Mouse (Mus musculus): Measurements from ENCODE around the gene Pde6b.
A peak's percentile ranks its signal among the peaks of the same experiment; 100 is the strongest.

The Pde6b gene

GRCm38 (mm10) chr5:108388201-108388600 is at the start of gene Pde6b:
Gene Pde6b, plus strand, starts transcription at chr5:108388391.
- no peak for DNase-seq

GRCm38 (mm10) chr5:108343680-108344170 is 44.5 kb upstream of the Pde6b start:
- no peak for DNase-seq

- no peak for DNase-seq
Measured at GRCm38 (mm10) chr5:108345313-108346071, 42.7 kb upstream of the Pde6b start.

- DNase-seq, result no peak
Measured at GRCm38 (mm10) chr5:108347843-108348242, 40.3 kb upstream of the Pde6b start.

- no peak for DNase-seq
Measured at GRCm38 (mm10) chr5:108349511-108350148, 38.6 kb upstream of the Pde6b start.

GRCm38 (mm10) chr5:108354056-108354455 is 34.1 kb upstream of the Pde6b start:
- DNase-seq, result no peak

- no peak for DNase-seq
Measured at GRCm38 (mm10) chr5:108357862-108358261, 30.3 kb upstream of the Pde6b start.

GRCm38 (mm10) chr5:108359491-108359890 is 28.7 kb upstream of the Pde6b start:
- DNase-seq, result no peak

- DNase-seq, result no peak
Measured at GRCm38 (mm10) chr5:108360211-108360610, 28.0 kb upstream of the Pde6b start.

- DNase-seq, result no peak
Measured at GRCm38 (mm10) chr5:108362330-108362729, 25.9 kb upstream of the Pde6b start.

- DNase-seq, result peak; percentile 4
Measured at GRCm38 (mm10) chr5:108366328-108366983, 21.7 kb upstream of the Pde6b start.

- DNase-seq, result peak; percentile 35
Measured at GRCm38 (mm10) chr5:108366984-108367841, 21.0 kb upstream of the Pde6b start.

GRCm38 (mm10) chr5:108367871-108368332 is 20.3 kb upstream of the Pde6b start, which contains the start of gene Gm42517:
Gene Gm42517, minus strand, starts transcription at chr5:108367922.
- peak; percentile 4 for DNase-seq

GRCm38 (mm10) chr5:108368446-108368845 is 19.7 kb upstream of the Pde6b start:
- no peak for DNase-seq

GRCm38 (mm10) chr5:108368851-108369621 is 19.2 kb upstream of the Pde6b start:
- DNase-seq, result peak; percentile 21

- DNase-seq, result no peak
Measured at GRCm38 (mm10) chr5:108369964-108370363, 18.2 kb upstream of the Pde6b start.

GRCm38 (mm10) chr5:108374079-108374478 is 14.1 kb upstream of the Pde6b start:
- no peak for DNase-seq

- no peak for DNase-seq
Measured at GRCm38 (mm10) chr5:108376059-108376458, 12.1 kb upstream of the Pde6b start.

GRCm38 (mm10) chr5:108378346-108378745 is 9.8 kb upstream of the Pde6b start:
- no peak for DNase-seq

- no peak for DNase-seq
Measured at GRCm38 (mm10) chr5:108385632-108386031, 2.6 kb upstream of the Pde6b start.

GRCm38 (mm10) chr5:108386449-108386848 is 1.7 kb upstream of the Pde6b start:
- DNase-seq, result no peak

- no peak for DNase-seq
Measured at GRCm38 (mm10) chr5:108389744-108390143, 1.6 kb downstream of the Pde6b start.

All from kidney, postnatal 14 days (tissue).